In genomic region chr6:5633036-5633708, GRCm38 (mm10) we compare ENCODE assay signal across 8 mouse cellular contexts.
A peak's percentile ranks its signal among the peaks of the same experiment; 100 is the strongest.
DNase-seq lines count a peak whose midpoint lies in the region; ATAC-seq and TF ChIP-seq lines count a peak whose summit lies in the region.

No protein-coding gene starts in this region.

- H3K27me3 ChIP-seq in heart, embryonic 11.5 days (ENCODE audit: control insufficient read depth, insufficient read depth, low read length) = no peaks in the 10 kb centered on the region
- no peaks in the 10 kb centered on the region for H3K27me3 ChIP-seq in intestine, embryonic 14.5 days (replicated peaks; ENCODE audit: control insufficient read depth, insufficient read depth, low read length)
- no peaks in the 10 kb centered on the region for H3K27me3 ChIP-seq in midbrain, embryonic 12.5 days
- H3K27me3 ChIP-seq in stomach, postnatal 0 days (ENCODE audit: control insufficient read depth, insufficient read depth, low read length) = no peaks in the 10 kb centered on the region

- peak; percentile 44 to 77 for DNase-seq in heart, adult 18-20 months
- peak; percentile 57 for DNase-seq in cerebellum, adult 8-10 months
- DNase-seq in intestine, embryonic 14.5 days (ENCODE audit: low spot score) = peak; percentile 80
- peak; percentile 12 to 13 for DNase-seq in left cerebral cortex, adult 8-10 months (ENCODE audit: low spot score in 2 of 2)
- peak; percentile 62 for DNase-seq in stomach, postnatal 0 days (ENCODE audit: low spot score)

- peak; percentile 84 for TF ChIP-seq CTCF in stomach, postnatal 0 days (IDR thresholded peaks at IDR 0.05; ENCODE audit: low read depth)

- no peak overlapping the region for H3K4me3 ChIP-seq in heart, embryonic 11.5 days (ENCODE audit: low read depth, low read length)
- H3K4me3 ChIP-seq in intestine, embryonic 14.5 days (ENCODE audit: low read depth, low read length) = no peak overlapping the region
- no peak overlapping the region for H3K4me3 ChIP-seq in midbrain, embryonic 12.5 days
- no peak overlapping the region for H3K4me3 ChIP-seq in stomach, postnatal 0 days (ENCODE audit: low read depth, low read length)

- H3K9ac ChIP-seq in heart, embryonic 11.5 days (ENCODE audit: low read depth, low read length) = no peak overlapping the region
- no peak overlapping the region for H3K9ac ChIP-seq in intestine, embryonic 14.5 days (ENCODE audit: low read length)
- no peak overlapping the region for H3K9ac ChIP-seq in midbrain, embryonic 12.5 days (replicated peaks)
- H3K9ac ChIP-seq in stomach, postnatal 0 days (ENCODE audit: low read length) = no peak overlapping the region

- 21% methylated on average over 10 of the region's 10 CpGs for WGBS in heart, embryonic 11.5 days (ENCODE audit: insufficient replicate concordance)
- 21% methylated on average over 10 of the region's 10 CpGs for WGBS in intestine, embryonic 14.5 days
- WGBS in midbrain, embryonic 12.5 days = 26% methylated on average over 10 of the region's 10 CpGs
- WGBS in stomach, postnatal 0 days = 20% methylated on average over 10 of the region's 10 CpGs

- no peak for ATAC-seq in heart, embryonic 11.5 days (replicated peaks; ENCODE audit: insufficient number of reproducible peaks, low FRiP score, low TSS enrichment)
- ATAC-seq in frontal cortex, adult (ENCODE audit: low TSS enrichment) = peak; percentile 88
- 0 out of 2 replicates have a peak, but pooled peaks have one; percentile 32 for ATAC-seq in intestine, embryonic 14.5 days (replicated peaks; ENCODE audit: low FRiP score, low TSS enrichment, low read depth)
- peak; percentile 76; the same call in 1 of the 2 replicates for ATAC-seq in midbrain, embryonic 12.5 days (ENCODE audit: low FRiP score, low read depth)
- ATAC-seq in stomach, postnatal 0 days (ENCODE audit: low FRiP score, low TSS enrichment) = peak; percentile 40; the same call in 1 of the 2 replicates

- TF ChIP-seq EP300 in stomach, postnatal 0 days (optimal IDR thresholded peaks at IDR 0.05) = no peak

- H3K36me3 ChIP-seq in heart, embryonic 11.5 days (ENCODE audit: control insufficient read depth, insufficient read depth, low read length) = no peaks in the 10 kb centered on the region
- no peaks in the 10 kb centered on the region for H3K36me3 ChIP-seq in intestine, embryonic 14.5 days (ENCODE audit: control insufficient read depth, insufficient read depth, low read length)
- no peaks in the 10 kb centered on the region for H3K36me3 ChIP-seq in midbrain, embryonic 12.5 days
- no peaks in the 10 kb centered on the region for H3K36me3 ChIP-seq in stomach, postnatal 0 days (ENCODE audit: control insufficient read depth, insufficient read depth, low read length)

- no peaks in the 10 kb centered on the region for H3K4me1 ChIP-seq in heart, embryonic 11.5 days (ENCODE audit: control insufficient read depth, insufficient read depth, low read length)
- no peaks in the 10 kb centered on the region for H3K4me1 ChIP-seq in intestine, embryonic 14.5 days (replicated peaks; ENCODE audit: control insufficient read depth, insufficient read depth, low read length)
- H3K4me1 ChIP-seq in midbrain, embryonic 12.5 days = no peaks in the 10 kb centered on the region
- H3K4me1 ChIP-seq in stomach, postnatal 0 days (replicated peaks; ENCODE audit: control insufficient read depth, insufficient read depth) = no peaks in the 10 kb centered on the region

- H3K9me3 ChIP-seq in heart, embryonic 11.5 days (replicated peaks; ENCODE audit: control insufficient read depth, low read length) = no peaks in the 10 kb centered on the region
- H3K9me3 ChIP-seq in intestine, embryonic 14.5 days (ENCODE audit: control insufficient read depth, low read length) = no peaks in the 10 kb centered on the region
- H3K9me3 ChIP-seq in midbrain, embryonic 12.5 days = no peaks in the 10 kb centered on the region
- no peaks in the 10 kb centered on the region for H3K9me3 ChIP-seq in stomach, postnatal 0 days (ENCODE audit: control insufficient read depth, low read length)

- no peak overlapping the region for H3K4me2 ChIP-seq in heart, embryonic 11.5 days
- no peak overlapping the region for H3K4me2 ChIP-seq in intestine, embryonic 14.5 days (ENCODE audit: low read length)
- no peak overlapping the region for H3K4me2 ChIP-seq in midbrain, embryonic 12.5 days (replicated peaks)
- H3K4me2 ChIP-seq in stomach, postnatal 0 days (replicated peaks; ENCODE audit: low read depth) = no peak overlapping the region

- no peak overlapping the region for H3K27ac ChIP-seq in heart, embryonic 11.5 days (ENCODE audit: low read depth, low read length)
- H3K27ac ChIP-seq in intestine, embryonic 14.5 days (ENCODE audit: low read depth) = no peak overlapping the region
- H3K27ac ChIP-seq in midbrain, embryonic 12.5 days (replicated peaks) = no peak overlapping the region
- no peak overlapping the region for H3K27ac ChIP-seq in stomach, postnatal 0 days (replicated peaks)

Comparison
In these comparisons a context has a peak if more than half of its experiments do, and no peak if none do; other contexts are left out.
1. DNase-seq: peak in every context shown above with its lines; median percentile 80 in intestine, embryonic 14.5 days; 62 in stomach, postnatal 0 days; 60 in heart, adult 18-20 months; 57 in cerebellum, adult 8-10 months; 12 in left cerebral cortex, adult 8-10 months.